Mouse (Mus musculus) embryonic facial prominence, embryonic 13.5 days (tissue): ENCODE results near the gene Zscan2. TPM values are rescaled to one million over a fixed set of nuclear protein-coding genes. Genes with fewer than 3 reads are reported as not detected.
A peak's percentile ranks its signal among the peaks of the same experiment; 100 is the strongest.

Experiments used
- ATAC-seq: fragments of 200-750 bp; cut with Nextera tagmentation; 2 replicates; pipeline ENCODE4 v1.8.0; 2017; ENCODE audit warnings: low read depth; ENCODE audit not compliant: insufficient number of reproducible peaks, insufficient read depth, low FRiP score, low TSS enrichment
- H3K27ac ChIP-seq: fragments of 300-500 bp; sonication (generic); 2 replicates; pipeline ENCODE4 v1.5.1; 2015; ENCODE audit warnings: moderate library complexity, mild to moderate bottlenecking, inconsistent platforms
- H3K27me3 ChIP-seq: fragments of 300-500 bp; sonication (generic); 2 replicates; pipeline ENCODE4 v1.6.1; 2015; ENCODE audit warnings: mild to moderate bottlenecking, inconsistent platforms
- H3K36me3 ChIP-seq: fragments of 300-500 bp; sonication (generic); 2 replicates; pipeline ENCODE4 v1.6.1; 2015; ENCODE audit warnings: mild to moderate bottlenecking, inconsistent platforms
- H3K4me1 ChIP-seq: fragments of 300-500 bp; sonication (generic); 2 replicates; pipeline ENCODE4 v1.6.1; 2015; ENCODE audit warnings: inconsistent platforms
- H3K4me2 ChIP-seq: fragments of 300-500 bp; sonication (generic); 2 replicates; pipeline ENCODE4 v1.6.1; 2015; ENCODE audit warnings: moderate library complexity, mild to moderate bottlenecking, inconsistent platforms
- H3K4me3 ChIP-seq: fragments of 300-500 bp; sonication (generic); 2 replicates; pipeline ENCODE4 v1.5.1; 2015; ENCODE audit warnings: mild to moderate bottlenecking, inconsistent platforms
- H3K9ac ChIP-seq: fragments of 300-500 bp; sonication (generic); 2 replicates; pipeline ENCODE4 v1.6.1; 2015; ENCODE audit warnings: mild to moderate bottlenecking, inconsistent platforms
- H3K9me3 ChIP-seq: fragments of 300-500 bp; sonication (generic); 2 replicates; pipeline ENCODE4 v1.6.1; 2016; ENCODE audit warnings: inconsistent platforms
- WGBS: fragments of 180-500 bp; shearing (Covaris S2); methylation state at CpG from one replicate; pipeline ENCODE4 v1.1.7; 2015; ENCODE audit warnings: mixed read lengths; 5-methylcytosine and 5-hydroxymethylcytosine counted together
- polyA plus RNA-seq: library from polyadenylated mRNA; unstranded; fragments of >200 nt; fragmentation: Nextera tagmentation; extraction: Ambion mirVana; gene quantifications from 2 replicates; pipeline ENCODE4 v1.2.1, GENCODE M21; 2015

Gene Zscan2
- 3.3 and 3.9 TPM in 2 replicates for polyA plus RNA-seq

DNA sequence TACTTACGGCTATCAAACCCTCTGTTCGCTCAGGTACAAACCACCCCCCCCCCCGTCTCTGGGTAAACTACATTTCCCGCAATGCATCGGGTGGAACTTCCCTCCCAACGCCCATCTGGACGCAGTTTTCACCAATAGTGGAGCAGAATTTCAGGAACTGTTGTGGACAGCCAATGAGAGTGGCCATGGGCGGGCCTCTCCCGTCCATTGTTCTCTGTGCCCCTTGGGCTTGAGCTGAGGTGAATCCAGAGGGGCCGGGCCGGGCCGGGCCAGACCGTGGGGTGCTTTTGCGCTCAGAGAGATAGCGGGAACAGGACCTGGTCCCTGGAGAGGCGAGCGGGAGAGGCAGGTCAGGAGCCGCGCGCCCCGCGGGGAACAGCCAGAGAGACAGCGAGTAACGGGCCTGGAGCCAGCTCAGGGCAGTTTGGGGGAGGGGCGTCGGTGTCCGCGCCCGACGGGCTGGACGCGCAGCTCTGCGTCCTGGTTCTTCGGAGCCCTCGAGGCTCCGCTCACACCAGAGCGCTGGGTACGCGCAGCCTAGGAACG is at the start of gene Zscan2:
Gene Zscan2 (plus strand): TSS at position 192 of the 546 bp plus-strand sequence.
- Histone ChIP-seq H3K4me3 (peak within 1 kb of the TSS; percentile 91), H3K9ac (peak within 1 kb of the TSS; percentile 97), H3K4me1 (peaks cover 36% of the 10 kb centered on the region), H3K27me3 (no peaks in the 10 kb centered on the region), H3K27ac (peak within 1 kb of the TSS; percentile 72), H3K36me3 (peaks cover 29% of the 10 kb centered on the region), H3K4me2 (peak within 1 kb of the TSS; percentile 75), H3K9me3 (no peaks in the 10 kb centered on the region)
- WGBS = under 1% methylated on average over 40 of the region's 40 CpGs
- peak; percentile 98 for ATAC-seq

DNA sequence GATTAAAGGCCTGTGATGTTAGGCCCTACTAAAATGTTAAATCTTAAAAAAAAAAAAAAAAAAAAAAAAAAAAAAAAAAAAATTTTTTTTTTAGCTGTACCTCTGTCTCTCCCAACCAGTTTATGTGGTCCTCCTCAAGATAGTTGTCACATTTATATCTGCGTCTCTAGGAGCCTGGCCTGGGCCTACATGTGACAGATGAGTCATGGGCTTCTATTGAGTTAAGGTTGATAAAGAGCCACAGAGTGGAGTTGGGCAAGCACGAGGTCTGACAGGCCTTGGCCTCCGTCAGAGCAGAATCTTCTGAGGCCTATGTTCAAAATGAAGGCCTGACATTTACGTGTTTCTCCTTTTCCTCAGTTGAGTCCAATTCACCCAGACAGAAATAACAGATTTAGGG is 47.3 kb upstream of the Zscan2 start:
- no peaks in the 10 kb centered on the region for H3K4me1 ChIP-seq
- WGBS = 89% methylated on average over 4 of the region's 4 CpGs
- H3K27ac ChIP-seq = no peak overlapping the region
- H3K4me3 ChIP-seq = no peak overlapping the region
- no peak overlapping the region for H3K9ac ChIP-seq
- no peak overlapping the region for H3K4me2 ChIP-seq
- no peaks in the 10 kb centered on the region for H3K36me3 ChIP-seq
- H3K27me3 ChIP-seq = no peaks in the 10 kb centered on the region
- no peaks in the 10 kb centered on the region for H3K9me3 ChIP-seq
- no peak for ATAC-seq

DNA sequence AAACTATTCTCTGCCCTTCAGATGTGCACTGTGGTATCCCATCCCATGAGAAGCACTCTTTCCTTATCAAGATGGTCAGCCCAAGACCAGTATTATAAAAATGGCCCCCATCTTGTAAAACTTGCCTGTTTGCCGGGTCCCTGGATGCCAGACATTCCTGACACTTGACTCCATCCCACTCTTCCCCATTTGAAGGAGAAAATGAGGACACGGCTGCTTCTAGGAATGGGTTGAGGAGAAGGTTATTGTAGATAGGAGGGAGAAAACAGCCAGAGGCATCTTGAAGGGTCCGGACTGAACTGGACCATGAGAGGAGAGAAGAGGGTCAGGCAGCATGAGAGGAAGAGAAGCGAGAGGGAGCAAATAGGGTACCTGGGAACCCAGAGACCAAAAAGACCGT is 44.1 kb upstream of the Zscan2 start:
- Histone ChIP-seq H3K27me3 (no peaks in the 10 kb centered on the region), H3K4me3 (no peak overlapping the region), H3K9ac (no peak overlapping the region), H3K9me3 (no peaks in the 10 kb centered on the region), H3K4me1 (no peaks in the 10 kb centered on the region), H3K27ac (no peak overlapping the region), H3K4me2 (no peak overlapping the region), H3K36me3 (no peaks in the 10 kb centered on the region)
- no peak for ATAC-seq
- 56% methylated on average over 5 of the region's 5 CpGs for WGBS

DNA sequence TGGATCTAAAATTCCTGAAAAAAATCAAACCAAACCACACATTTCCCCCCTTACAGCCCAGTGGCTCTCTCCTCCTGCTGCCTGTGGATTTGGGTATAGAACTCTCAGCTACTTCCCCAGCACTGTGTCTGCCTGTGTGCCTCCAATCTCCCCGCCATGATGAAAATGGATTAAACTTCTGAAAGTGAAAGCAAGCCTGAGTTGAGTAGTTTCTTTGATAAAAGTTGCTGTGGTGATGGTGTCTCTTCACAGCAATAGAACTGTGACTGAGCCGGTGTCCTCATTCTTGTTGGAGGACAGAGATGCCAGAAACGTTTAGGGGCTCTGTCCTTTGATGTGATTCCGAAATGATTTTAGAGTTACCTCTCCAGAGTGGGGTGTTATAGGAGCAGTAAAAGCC is 39.9 kb upstream of the Zscan2 start:
- Histone ChIP-seq H3K4me2 (no peak overlapping the region), H3K27ac (no peak overlapping the region), H3K9me3 (no peaks in the 10 kb centered on the region), H3K9ac (no peak overlapping the region), H3K4me3 (no peak overlapping the region), H3K4me1 (peaks cover 4% of the 10 kb centered on the region; the same call in 1 of the 2 replicates), H3K27me3 (no peaks in the 10 kb centered on the region), H3K36me3 (no peaks in the 10 kb centered on the region)
- WGBS = 83% methylated on average over 4 of the region's 4 CpGs
- no peak for ATAC-seq

DNA sequence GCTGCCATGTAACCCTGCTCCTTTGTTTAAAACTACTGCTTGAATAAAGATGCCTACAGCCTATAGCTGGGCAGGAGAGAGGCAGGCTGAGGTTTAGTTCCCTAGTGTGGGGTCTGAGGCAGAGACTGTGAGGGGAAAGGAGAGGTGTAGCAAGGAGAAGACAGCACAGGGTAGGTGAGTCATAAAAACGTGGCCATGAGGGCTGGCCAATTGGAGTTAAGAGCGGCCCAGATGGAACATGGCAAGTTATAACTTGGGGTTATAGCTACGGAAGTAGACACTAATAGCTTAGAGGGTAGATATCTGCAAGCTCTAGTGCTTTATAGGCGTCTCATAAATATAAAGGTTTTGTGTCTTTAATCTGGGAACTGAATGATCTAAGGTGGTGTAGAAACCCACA is 37.5 kb upstream of the Zscan2 start:
- Histone ChIP-seq H3K36me3 (no peaks in the 10 kb centered on the region), H3K4me2 (no peak overlapping the region), H3K9ac (no peak overlapping the region), H3K27me3 (no peaks in the 10 kb centered on the region), H3K4me3 (no peak overlapping the region), H3K4me1 (peaks cover 10% of the 10 kb centered on the region; the same call in 1 of the 2 replicates), H3K27ac (no peak overlapping the region), H3K9me3 (no peaks in the 10 kb centered on the region)
- ATAC-seq = no peak
- WGBS = 76% methylated on average over 4 of the region's 4 CpGs

DNA sequence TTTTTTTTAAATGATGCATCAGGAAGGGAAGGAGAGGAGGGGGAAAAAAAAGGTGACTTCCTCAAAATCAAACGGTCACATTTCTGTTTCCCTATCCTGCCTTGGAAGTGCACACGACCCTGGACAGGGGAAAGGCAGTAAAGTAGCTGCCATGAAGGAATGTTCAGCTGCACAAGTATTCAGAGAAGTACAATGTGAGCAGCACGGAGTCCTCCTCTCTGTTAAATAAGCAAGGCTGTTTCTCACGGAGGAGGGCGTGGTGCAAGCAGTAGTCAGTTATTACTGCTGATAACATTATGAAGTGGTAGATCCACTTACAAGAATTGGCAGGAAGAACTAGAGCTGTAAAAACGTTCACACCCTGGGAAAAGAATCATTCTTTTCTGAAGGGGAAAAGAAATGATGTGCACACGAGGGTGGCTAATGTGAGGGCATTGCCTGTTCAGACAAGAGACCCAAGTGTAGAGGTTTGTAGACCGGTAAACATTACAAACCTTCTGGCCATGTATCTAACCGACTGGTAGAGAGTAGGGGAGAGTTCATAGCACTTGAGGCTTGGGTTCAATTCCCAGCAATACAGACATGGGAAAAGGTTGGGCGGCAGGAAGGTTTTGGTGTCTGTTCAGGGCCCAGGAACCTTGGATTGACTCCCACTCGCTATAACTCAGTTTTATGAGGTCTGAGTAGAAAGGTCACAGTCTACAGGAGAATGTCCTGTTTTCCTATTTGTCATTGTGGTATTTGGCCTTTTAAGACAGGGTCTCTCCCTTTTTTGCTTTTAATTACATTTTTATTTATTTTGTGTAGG is 36.6 kb upstream of the Zscan2 start:
- Histone ChIP-seq H3K27ac (no peak overlapping the region), H3K9ac (no peak overlapping the region), H3K36me3 (no peaks in the 10 kb centered on the region), H3K4me2 (no peak overlapping the region), H3K4me1 (peaks cover 13% of the 10 kb centered on the region; the same call in 1 of the 2 replicates), H3K9me3 (no peaks in the 10 kb centered on the region), H3K4me3 (no peak overlapping the region), H3K27me3 (no peaks in the 10 kb centered on the region)
- no peak for ATAC-seq
- 66% methylated on average over 11 of the region's 11 CpGs for WGBS

DNA sequence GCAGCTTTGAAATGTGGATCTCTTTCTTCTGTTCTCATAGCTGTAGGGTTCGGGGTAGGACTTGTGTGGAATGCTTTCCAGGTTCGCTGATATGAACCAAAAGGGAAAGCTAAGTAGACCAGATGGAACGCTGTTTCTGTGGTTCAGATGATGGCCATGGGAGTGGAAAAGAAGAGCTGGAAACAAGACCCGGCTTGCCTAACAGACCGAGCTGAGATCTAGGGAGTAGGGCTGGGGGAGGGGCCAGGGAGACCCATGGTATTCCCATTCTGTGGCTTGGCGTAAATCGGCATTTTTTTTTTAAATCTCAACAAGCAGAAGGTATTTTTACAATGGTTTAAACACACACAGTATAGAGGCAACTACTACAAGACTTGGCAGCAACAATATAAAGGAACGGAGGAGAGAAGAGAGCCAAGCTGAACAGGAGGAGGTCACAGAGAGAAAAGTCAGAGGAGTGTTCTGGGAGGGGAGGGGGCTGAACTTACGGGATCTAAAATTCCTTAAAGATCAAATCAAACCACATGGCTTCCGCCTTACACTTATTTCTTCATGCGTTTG is 34.8 kb upstream of the Zscan2 start, which contains the start of gene Iqgap1:
Gene Iqgap1 (minus strand): TSS at position 132 of the 561 bp plus-strand sequence.
- no peaks in the 10 kb centered on the region for H3K9me3 ChIP-seq
- H3K9ac ChIP-seq = no peak within 1 kb of the TSS
- peak; percentile 21; the same call in 1 of the 2 replicates for ATAC-seq
- peaks cover 13% of the 10 kb centered on the region; the same call in 1 of the 2 replicates for H3K4me1 ChIP-seq
- H3K4me2 ChIP-seq = peak within 1 kb of the TSS; percentile 14
- WGBS = 38% methylated on average over 11 of the region's 11 CpGs
- H3K27ac ChIP-seq = peak within 1 kb of the TSS; percentile 39; the same call in 1 of the 2 replicates
- no peaks in the 10 kb centered on the region for H3K27me3 ChIP-seq
- no peaks in the 10 kb centered on the region for H3K36me3 ChIP-seq
- H3K4me3 ChIP-seq = no peak within 1 kb of the TSS

DNA sequence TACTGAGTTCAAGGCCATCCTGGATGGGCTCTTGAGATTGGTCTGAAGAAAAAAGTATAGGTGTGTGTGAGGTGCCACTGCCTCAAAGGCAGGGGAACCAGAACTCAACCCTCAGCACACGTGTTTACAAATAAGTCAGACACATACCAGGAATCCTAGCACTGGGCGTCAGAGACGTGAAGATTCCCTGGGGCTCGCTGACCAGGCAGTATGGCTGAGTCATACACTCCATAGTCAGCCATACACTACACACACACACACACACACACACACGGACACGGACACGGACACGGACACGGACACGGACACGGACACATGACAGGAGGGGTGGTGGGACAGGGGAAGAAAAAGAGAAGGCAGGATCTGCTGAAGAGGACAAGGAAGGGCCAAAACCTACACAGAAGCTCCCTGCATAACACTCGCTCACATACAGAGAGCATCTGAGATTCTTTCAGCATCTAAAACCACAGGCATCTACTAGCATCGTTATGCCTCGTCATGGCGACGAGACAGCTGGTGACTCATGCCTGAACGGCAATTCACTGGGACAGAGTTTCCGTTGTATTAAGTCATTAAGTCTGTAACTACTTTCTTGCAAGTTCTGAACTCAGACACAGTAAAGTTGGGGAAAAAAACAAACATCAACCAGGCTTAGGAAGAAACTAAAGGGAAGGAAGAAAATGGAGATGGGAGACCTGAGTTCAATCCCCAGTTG is 32.4 kb upstream of the Zscan2 start:
- no peak overlapping the region for H3K27ac ChIP-seq
- 64% methylated on average over 18 of the region's 18 CpGs for WGBS
- no peaks in the 10 kb centered on the region for H3K27me3 ChIP-seq

DNA sequence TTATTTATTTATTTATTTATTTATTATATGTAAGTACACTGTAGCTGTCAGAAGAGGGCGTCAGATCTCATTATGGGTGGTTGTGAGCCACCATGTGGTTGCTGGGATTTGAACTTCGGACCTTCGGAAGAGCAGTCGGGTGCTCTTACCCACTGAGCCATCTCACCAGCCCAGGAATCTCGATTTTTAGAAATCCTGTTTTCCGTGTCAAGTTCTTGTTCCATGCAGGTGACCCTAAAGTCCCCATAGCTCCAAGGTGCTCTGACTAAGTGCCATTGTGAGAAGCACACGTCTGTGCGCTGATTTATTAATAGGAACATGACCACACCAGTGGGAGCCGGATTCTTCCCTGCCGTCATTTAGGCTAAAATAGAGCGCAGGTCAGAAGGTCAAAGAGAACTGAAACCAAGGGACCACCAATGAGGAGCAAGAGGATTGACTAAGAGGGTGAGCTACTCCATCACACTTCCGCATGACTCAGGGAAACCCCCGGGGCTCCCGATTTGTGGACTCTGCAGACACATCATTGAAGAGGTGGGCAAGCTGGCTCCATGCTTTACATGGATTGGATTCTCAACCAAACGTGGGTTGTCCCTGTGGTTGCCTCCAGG is 30.4 kb upstream of the Zscan2 start:
- peaks cover 13% of the 10 kb centered on the region; the same call in 1 of the 2 replicates for H3K4me1 ChIP-seq
- H3K27ac ChIP-seq = no peak overlapping the region
- H3K4me3 ChIP-seq = no peak overlapping the region
- H3K36me3 ChIP-seq = no peaks in the 10 kb centered on the region
- H3K9ac ChIP-seq = no peak overlapping the region
- H3K9me3 ChIP-seq = no peaks in the 10 kb centered on the region
- no peaks in the 10 kb centered on the region for H3K27me3 ChIP-seq
- ATAC-seq = no peak
- H3K4me2 ChIP-seq = no peak overlapping the region
- WGBS = 77% methylated on average over 15 of the region's 15 CpGs

More for the DNA sequence above, 32.4 kb upstream of the Zscan2 start:
- H3K9ac ChIP-seq = no peak overlapping the region
- H3K36me3 ChIP-seq = no peaks in the 10 kb centered on the region
- peaks cover 13% of the 10 kb centered on the region; the same call in 1 of the 2 replicates for H3K4me1 ChIP-seq
- H3K4me3 ChIP-seq = no peak overlapping the region
- no peak overlapping the region for H3K4me2 ChIP-seq
- ATAC-seq = no peak
- H3K9me3 ChIP-seq = no peaks in the 10 kb centered on the region

DNA sequence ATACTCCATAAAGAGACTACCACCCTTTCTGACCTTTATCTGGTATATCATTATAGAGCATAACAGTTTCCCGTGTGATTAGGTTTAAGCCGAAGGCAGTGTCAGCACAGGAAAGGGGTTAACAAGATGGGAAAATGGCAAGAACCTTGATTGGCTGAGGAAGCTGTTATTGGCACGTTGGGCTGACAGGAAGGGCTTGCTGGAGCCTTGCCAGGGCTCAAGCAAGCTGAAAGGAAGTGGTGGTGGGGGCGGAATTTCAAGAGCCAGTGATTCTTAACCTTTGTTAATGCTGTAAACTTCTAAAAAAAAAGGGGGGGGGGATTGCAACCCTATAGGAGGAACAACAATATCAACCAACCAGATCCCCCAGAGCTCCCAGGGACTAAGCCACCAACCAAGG is 28.5 kb upstream of the Zscan2 start:
- Histone ChIP-seq H3K9ac (no peak overlapping the region), H3K36me3 (no peaks in the 10 kb centered on the region), H3K4me2 (no peak overlapping the region), H3K9me3 (no peaks in the 10 kb centered on the region), H3K27ac (no peak overlapping the region), H3K27me3 (no peaks in the 10 kb centered on the region), H3K4me3 (no peak overlapping the region), H3K4me1 (peaks cover 6% of the 10 kb centered on the region; the same call in 1 of the 2 replicates)
- no peak for ATAC-seq
- WGBS = 38% methylated on average over 4 of the region's 4 CpGs
